Mouse (Mus musculus) cerebellum, postnatal 10 days (tissue): ENCODE results near the gene Tnf.

Experiments used
- DNase-seq, 2 experiments: peaks; one replicate each; pipeline ENCODE4 v3.0.0; 2021; ENCODE audit warnings: mixed read lengths in 2 of 2

Gene Tnf

GRCm38 (mm10) chr17:35152121-35152520 is 49.7 kb downstream of the Tnf start:
- DNase-seq: no peak
